Mouse (Mus musculus) kidney, postnatal 4 days (tissue): Measurements from ENCODE around the gene Adgrg2.

Source experiments
- DNase-seq, 2 experiments: peaks; one replicate each; pipeline ENCODE4 v3.0.0; 2021; ENCODE audit warnings: mixed read lengths in 2 of 2

The Adgrg2 gene

GRCm38 (mm10) chrX:160502048-160503041 is 111.9 kb downstream of the Adgrg2 start, which contains the start of gene Phka2:
TSS of gene Phka2 (plus strand) at chrX:160502166.
- DNase-seq = peak; percentile 87 to 92

GRCm38 (mm10) chrX:160509046-160509445 is 118.6 kb downstream of the Adgrg2 start:
- no peak for DNase-seq

GRCm38 (mm10) chrX:160510197-160510596 is 119.7 kb downstream of the Adgrg2 start:
- DNase-seq = no peak

GRCm38 (mm10) chrX:160516027-160516426 is 125.5 kb downstream of the Adgrg2 start:
- DNase-seq = no peak

- DNase-seq = no peak
These were observed 152.3 kb downstream of the Adgrg2 start for GRCm38 (mm10) chrX:160542772-160543171.
